Mouse (Mus musculus): ENCODE measurements around the gene Grk3.
A peak's percentile ranks its signal among the peaks of the same experiment; 100 is the strongest.

The Grk3 gene

DNA sequence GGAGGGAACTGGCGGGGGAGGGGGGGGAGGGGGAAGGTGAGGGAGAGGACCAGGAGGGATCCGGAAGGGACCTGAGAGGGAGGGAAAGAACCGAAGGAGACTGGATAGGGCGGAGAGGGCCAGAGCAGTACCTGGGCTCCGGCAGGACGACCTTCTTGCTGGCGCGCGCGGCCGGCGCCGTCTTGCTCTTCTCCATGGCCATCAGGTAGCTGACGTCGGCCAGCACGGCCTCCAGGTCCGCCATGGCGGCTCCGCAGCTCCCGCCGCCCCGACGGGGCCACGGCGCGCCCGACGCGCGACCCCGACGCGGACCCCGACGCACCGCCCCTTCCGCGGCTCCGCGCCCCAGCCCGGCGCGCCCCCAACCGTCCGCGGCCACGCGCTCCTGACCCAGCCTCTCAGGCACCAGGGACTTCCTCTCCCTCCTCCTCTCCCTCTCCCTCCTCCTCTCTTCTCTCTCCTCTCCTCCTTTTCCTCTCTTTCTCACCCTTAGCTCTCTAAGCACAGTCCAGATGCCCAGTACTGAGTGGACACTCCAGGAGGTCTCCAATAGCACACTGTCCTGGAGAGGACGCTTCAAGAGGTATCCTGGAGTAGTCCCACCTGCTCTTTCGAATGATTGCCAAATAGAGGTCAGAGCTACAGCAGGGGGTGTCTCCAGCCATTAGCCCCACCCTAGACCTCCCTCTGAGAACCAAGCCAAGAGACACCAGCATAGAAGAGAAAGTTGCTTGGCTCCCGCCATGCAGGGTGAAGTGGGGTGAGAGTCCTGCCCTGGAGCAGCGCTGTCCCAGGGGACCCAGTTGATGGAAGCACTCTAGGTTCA lies at the start of gene Grk3:
Grk3 (minus strand) TSS at position 556 of the 826 bp plus-strand sequence.
- peak; percentile 83 for DNase-seq (ENCODE audit: low read depth, low spot score)

DNA sequence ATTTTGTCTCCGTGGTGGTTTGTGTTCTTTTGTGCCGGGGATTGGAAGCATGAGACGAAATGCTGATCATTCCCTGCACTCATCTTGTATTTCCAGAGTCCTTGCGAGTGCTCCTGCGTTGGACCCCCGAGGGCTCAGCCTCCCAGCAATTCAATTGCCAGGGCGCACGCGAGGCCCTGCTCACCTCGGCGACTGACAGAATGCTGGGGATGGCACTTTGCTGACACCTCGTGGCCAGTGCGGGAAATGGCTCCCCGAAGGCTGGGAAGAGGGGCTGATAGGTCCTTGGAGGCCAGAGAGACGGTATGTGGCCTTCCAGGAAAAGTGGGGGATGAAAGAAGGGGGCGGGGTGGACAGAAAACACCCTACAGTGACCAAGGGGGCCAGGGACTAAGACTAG lies 38.7 kb upstream of the Grk3 start:
- DNase-seq (ENCODE audit: low read depth, low spot score) = peak; percentile 85

- peak; percentile 27 for DNase-seq (ENCODE audit: low read depth, low spot score)
Observed at GRCm38 (mm10) chr5:113050581-113051185, 35.1 kb upstream of the Grk3 start.

DNA sequence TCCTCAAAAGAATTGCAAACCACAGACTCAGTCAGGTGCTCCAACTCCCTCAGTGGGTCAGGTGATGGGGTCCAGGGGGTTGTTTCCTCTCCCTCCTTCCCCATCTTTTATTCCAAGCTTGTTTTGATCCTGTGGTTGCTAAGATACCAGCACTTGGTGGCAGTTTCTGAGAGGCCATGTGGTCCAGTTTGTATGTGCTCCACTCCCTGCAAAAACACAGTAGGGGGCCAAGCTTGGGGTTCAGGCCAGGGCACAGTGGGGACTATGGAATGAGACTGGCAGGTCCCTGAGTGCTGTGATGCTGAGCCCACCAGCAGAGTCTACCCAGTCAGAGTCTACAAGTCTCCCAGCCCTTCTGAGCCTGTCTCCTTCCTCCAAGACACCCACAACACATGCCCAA lies 34.3 kb upstream of the Grk3 start:
- DNase-seq (ENCODE audit: low read depth, low spot score) = no peak

DNA sequence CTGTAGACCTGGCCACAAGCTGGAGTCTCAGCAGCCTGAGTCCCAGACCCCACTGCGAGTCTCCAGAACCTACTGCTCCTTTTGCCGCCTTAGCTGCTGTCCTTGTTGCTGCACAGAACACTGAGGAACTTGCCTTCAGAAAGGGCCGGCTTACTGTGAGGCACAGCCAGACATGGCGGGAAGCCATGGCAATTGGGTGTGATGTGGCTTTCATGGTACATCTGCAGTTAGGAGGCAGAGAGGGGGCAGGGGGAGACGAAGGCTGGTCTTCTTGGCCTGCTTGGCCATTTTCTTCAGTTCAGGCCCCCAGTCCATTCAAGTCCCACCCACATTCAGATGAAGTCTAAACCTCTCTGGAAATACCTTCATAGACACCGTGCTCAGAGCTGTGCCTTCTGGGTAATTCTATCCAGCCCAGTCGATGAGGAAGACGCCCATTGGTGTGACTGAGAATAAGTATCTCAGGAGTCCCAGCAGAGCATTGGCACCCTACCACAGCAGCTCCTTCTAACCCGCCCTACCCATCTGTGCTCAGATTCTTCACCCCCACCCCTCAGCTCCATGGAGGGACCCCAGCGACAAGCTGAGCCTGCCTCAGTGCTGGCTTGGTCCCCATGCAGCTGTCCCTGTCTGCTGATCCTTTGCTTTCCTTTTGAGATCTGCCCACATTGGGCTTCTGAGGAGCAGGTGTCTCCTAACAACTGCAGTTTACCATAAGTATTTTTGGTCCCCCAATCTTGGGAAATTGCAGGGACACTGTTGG lies 30.1 kb upstream of the Grk3 start:
- peak; percentile 72 for DNase-seq (ENCODE audit: low read depth, low spot score)

- peak; percentile 95 for DNase-seq (ENCODE audit: low read depth, low spot score)
Observed at GRCm38 (mm10) chr5:113043531-113043930, 27.9 kb upstream of the Grk3 start.

DNA sequence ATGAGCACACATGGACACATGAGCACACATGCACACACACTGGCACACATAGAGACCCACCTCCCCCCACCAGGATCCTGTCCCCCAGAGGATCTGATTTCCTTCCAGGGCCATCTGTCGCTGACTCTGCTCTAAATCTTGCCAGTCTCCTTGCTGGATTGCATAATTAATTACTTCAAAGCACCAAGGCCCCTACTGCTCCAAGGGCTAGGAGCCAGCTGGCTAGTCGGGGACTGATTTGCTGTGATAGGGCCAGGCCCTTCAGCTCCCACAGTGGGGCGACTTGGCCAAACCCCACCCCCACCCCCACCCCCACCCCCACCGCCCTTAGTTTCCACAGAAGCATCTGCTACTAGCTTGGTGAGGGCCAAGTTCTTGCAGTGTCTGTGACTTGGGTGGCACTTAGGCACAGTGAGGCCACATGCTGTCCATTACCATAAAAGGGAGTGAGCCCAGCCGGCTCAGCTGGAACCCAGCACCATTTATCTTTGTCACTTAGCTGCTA lies 26.0 kb upstream of the Grk3 start:
- DNase-seq (ENCODE audit: low read depth, low spot score) = peak; percentile 98

- DNase-seq (ENCODE audit: low read depth, low spot score) = peak; percentile 57
Observed at GRCm38 (mm10) chr5:113040776-113041175, 25.2 kb upstream of the Grk3 start.

DNA sequence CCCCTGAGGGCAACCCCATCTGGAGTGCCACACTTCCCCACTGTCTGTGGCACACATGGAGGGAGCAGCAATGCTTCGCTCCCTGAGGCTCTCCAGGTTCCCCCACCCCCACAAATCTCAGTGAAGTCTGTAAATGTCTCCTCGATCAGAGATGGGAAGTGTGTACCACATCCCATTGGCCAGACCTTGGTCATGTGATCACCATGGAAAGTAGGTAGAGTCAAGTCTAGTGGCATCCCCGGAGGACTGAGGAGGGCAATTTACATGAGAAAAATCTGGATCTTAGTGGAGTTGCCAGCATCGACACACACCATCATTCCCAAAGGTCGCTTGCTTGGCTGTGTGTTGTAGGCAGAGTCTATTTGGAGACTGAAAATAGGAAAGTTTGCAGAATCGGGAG lies 23.0 kb upstream of the Grk3 start:
- peak; percentile 74 for DNase-seq (ENCODE audit: low read depth, low spot score)

- DNase-seq (ENCODE audit: low read depth, low spot score) = peak; percentile 64
Observed at GRCm38 (mm10) chr5:113035094-113036047, 19.8 kb upstream of the Grk3 start.

DNA sequence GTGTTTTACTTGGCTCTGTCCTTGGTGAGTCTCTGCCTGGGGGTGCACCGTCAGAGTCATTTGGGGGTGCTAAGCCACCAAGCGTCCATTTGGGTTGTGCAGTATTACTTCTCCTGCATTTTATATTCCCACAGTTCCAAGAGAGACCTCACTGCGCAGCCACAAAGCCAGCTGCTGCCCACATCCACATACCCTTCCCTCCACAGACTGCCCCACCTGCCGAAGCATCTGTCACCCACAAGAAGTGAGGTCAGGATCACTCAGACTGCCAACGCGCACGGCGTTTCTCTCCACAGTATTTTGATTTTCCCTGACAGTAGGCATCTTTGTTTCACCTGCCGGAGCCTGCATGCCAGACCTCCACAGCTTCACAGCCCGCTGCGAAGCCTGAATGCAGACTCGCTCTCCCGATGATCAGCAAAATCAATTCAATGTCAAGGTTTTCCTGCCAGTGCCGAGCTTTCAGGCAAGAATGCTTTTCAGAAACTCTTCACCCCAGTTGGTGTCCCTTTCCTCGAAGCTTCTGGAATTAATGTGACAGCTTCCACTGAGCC lies 15.7 kb upstream of the Grk3 start:
- peak; percentile 43 for DNase-seq (ENCODE audit: low read depth, low spot score)

GRCm38 (mm10) chr5:113030082-113030481 lies 14.5 kb upstream of the Grk3 start:
- DNase-seq (ENCODE audit: low read depth, low spot score) = peak; percentile 46

- no peak for DNase-seq (ENCODE audit: low read depth, low spot score)
Observed at GRCm38 (mm10) chr5:113026706-113027105, 11.1 kb upstream of the Grk3 start.

- DNase-seq (ENCODE audit: low read depth, low spot score) = no peak
Observed at GRCm38 (mm10) chr5:113024154-113024764, 8.7 kb upstream of the Grk3 start.

GRCm38 (mm10) chr5:113018190-113018589 lies 2.6 kb upstream of the Grk3 start:
- peak; percentile 75 for DNase-seq (ENCODE audit: low read depth, low spot score)

DNA sequence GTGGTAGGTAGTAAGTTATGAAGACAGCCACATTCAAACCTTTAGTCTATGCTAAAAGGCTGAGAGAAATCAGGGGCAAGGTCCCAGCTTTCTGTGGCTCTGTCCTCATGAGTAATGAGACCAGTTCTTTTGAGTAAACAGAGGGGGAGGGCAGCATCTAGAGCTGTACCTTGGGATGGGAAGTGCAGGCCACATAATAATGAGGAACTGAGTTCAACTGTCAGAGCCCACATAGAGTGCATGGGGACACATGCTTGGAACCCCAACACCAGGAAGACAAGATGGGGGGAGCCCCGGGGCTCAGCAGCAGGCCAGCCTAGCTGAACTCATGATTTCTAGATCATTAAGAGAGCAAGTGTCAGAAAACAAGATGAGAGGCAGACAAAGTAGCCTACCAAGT lies 1.4 kb upstream of the Grk3 start:
- DNase-seq (ENCODE audit: low read depth, low spot score) = no peak

GRCm38 (mm10) chr5:113014808-113015235 lies 769 bp downstream of the Grk3 start:
- DNase-seq (ENCODE audit: low read depth, low spot score) = peak; percentile 50

- DNase-seq (ENCODE audit: low read depth, low spot score) = peak; percentile 70
Observed at GRCm38 (mm10) chr5:113014111-113014807, 1.3 kb downstream of the Grk3 start.

- no peak for DNase-seq (ENCODE audit: low read depth, low spot score)
Observed at GRCm38 (mm10) chr5:113011926-113012325, 3.7 kb downstream of the Grk3 start.

Measured in brain, adult 2 months (tissue).